Mouse (Mus musculus): ENCODE measurements around the gene Mcl1.
"Not testable (repeated sequence)": the region's sequence is repeated elsewhere in the genome, so short reads cannot be mapped to it uniquely, and the experiment has no call there.

Mcl1 gene

DNA sequence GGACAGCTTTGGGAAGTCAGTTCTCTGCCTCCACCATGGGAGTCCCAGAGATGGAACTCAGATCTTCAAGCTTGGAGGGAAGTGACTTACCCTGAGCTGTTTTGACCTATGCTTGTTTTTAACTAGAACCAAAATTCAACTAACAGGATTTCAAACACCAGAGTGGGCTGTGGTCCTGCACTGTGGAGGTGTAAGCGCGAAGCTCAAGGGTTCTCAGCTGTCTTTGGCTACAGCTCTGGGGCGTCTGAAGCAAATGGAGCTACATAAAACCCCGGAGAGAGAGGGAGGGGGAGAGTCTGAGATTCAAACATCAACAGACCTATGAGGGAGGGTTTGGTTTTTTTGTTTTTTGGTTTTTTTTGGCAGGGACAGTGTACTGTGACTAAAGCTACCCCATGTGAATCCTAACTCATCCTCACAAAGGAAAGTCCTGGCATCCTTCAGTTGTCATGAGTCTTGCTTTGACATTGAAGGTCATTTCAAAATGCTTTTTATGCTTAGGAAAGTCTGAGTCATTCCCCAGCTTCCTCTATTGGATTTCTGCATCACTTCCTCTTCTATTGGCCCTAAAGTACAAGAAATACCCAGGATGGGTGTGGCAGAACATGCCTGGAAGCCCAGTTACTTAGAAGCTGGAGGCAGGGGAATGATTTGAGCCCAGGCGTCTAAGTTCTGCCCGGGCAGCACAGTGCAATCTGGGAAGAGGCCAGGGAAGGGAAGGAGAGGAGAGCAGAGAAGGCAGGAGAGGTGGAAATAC is 8.1 kb upstream of the Mcl1 start:
- DNase-seq (ENCODE audit: low spot score) = no peak

GRCm38 (mm10) chr3:95651033-95651373 is 7.6 kb upstream of the Mcl1 start:
- DNase-seq (ENCODE audit: low spot score) = no peak

- no peak for DNase-seq (ENCODE audit: low spot score)
Observed at GRCm38 (mm10) chr3:95651391-95652203, 7.0 kb upstream of the Mcl1 start.

DNA sequence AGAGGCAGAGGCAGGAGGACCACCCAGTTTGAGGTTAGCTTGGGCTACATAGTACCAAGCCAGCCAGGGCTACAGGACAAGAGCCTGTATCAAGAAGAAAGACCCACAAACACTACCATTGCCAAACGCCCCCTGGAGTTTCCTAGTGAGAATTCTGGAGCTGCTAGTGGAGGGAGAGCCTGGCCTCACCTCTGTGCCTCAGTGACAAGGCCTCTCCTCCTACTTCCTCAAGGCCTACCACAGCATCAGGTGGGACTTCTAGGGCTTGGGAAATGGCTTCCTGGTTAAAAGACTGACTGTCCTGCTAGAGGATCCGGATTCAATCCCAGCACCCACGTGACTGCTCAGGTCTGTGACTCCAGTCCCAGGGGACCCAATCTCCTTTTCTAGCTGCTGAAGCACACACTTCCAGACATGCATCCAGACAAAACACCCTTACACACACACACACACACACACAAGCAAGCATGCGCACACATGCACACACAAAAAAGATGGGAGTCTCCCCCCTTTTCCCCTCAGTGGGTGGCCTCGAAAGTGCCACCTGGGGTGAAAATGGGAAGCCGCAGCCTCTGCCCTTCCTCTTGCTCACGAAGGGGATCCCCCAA is 6.3 kb upstream of the Mcl1 start:
- DNase-seq (ENCODE audit: low spot score) = no peak

- DNase-seq (ENCODE audit: low spot score) = no peak
Observed at GRCm38 (mm10) chr3:95652871-95653270, 5.7 kb upstream of the Mcl1 start.

DNA sequence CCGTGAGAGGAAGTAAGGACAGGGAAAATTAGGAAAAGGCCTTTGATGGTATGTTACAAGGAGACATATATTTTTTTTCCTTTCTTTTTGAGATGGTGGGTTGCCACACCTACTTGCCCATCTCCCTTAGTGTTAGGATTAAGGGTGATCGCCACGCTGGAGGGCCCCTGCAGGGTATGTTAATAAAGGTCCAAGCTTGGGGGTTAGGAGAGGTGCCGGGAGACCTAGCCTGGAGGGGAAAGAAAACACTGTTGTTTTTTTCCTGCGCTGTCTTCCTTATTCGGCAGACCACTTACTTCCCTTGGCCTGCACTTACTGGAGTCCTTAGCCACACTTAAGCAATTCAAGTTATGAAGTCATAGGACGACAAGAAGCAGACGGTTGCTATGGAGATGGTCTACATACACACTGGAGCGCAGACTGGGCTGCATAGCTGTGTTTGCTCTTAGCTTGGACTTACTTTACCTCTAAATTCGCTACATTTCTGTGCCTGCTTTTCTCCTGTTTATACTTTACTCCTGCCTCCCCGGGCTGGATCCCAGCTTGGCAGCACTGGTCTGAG is 5.0 kb upstream of the Mcl1 start:
- no peak for DNase-seq (ENCODE audit: low spot score)

DNA sequence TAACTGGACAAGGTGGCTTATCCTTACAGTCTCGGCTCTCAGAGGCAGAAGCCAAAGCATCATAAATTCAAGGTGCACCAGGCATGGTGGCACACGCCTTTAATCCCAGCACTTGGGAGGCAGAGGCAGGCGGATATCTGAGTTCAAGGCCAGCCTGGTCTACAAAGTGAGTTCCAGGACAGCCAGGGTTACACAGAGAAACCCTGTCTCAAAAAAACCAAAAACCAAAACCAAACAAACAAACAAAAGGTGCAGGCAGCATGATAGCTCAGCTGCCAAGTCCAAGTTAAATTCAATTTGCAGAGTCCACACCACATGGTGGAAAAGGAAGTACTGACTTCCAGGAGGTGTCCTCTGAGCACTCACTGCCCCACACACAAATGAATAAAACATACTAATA is 4.2 kb upstream of the Mcl1 start:
- DNase-seq (ENCODE audit: low spot score) = not testable (repeated sequence)

DNA sequence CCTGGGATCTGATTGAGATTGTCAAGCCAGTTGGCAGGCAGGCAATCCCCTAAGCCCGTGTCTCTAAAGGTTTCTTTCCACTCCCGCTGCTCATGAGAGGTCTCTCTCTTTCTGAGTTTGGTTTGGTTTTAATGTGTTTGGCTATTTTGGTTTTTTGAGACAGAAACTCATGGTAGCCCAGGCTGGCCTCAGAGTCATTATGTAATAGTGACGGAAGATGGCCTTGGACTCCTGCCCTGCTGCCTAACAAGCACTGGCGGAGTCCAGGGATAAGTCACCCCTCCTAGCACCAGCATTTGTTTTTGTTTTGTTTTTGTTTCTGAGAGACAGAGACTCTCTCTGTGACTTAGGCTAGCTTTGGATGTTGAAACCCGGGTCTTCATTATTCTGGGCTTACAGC is 3.2 kb upstream of the Mcl1 start:
- no peak for DNase-seq (ENCODE audit: low spot score)

DNA sequence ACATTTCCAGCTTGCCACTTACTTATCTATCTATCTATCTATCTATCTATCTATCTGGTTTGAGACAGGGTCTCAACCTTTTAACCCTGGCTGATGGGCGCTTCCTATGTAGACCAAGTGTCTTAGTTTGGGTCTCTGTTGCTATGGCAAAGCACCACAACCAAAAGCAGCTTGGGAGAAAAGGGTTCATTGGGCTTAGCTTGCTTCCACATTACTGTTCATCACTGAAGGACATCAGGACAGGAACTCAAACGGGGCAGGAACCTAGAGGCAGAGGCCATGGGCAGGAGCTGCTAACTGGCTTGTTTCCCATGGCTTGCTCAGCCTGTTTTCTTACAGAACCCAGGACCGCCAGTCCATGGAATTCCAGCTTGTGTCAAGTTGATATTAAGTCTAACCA is 1.5 kb upstream of the Mcl1 start:
- no peak for DNase-seq (ENCODE audit: low spot score)

DNA sequence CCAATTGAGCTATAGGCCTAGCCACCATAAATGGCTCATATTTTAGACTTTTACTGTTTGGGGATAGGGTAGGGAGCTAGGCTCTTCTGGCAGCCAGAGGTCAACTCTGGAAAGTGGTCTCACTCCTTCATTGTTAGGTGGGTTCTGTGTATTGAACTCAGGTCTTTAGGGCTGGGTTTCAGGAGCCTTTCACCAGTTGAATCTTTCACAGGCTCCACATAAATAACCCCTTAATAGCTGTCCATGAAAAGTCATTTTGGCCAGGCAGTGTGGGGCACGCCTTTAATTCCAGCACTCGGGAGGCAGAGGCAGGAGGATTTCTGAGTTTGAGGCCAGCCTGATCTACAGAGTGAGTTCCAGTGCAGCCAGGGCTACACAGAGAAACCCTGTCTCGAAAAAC is 877 bp upstream of the Mcl1 start:
- no peak for DNase-seq (ENCODE audit: low spot score)

- DNase-seq (ENCODE audit: low spot score) = peak; percentile 67
Observed at GRCm38 (mm10) chr3:95658868-95659712, 502 bp downstream of the Mcl1 start.

DNA sequence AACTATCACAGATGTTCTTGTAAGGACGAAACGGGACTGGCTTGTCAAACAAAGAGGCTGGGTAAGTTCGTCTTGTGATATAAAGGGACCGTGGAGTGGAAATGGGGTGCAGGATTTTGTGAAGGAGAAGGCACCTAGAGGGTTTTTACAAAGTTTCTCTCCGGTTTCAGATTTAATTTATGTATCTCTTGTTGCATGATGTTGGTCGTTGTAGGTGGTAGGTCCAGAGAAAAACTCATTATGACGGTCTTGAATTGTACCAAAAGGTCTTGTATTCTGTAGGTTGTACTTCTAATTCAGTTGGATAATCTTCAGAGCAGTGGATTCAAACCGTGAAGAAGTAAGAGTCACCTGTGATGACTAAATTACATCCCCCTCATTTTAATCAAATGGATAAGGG is 1.4 kb downstream of the Mcl1 start:
- DNase-seq (ENCODE audit: low spot score) = no peak

DNA sequence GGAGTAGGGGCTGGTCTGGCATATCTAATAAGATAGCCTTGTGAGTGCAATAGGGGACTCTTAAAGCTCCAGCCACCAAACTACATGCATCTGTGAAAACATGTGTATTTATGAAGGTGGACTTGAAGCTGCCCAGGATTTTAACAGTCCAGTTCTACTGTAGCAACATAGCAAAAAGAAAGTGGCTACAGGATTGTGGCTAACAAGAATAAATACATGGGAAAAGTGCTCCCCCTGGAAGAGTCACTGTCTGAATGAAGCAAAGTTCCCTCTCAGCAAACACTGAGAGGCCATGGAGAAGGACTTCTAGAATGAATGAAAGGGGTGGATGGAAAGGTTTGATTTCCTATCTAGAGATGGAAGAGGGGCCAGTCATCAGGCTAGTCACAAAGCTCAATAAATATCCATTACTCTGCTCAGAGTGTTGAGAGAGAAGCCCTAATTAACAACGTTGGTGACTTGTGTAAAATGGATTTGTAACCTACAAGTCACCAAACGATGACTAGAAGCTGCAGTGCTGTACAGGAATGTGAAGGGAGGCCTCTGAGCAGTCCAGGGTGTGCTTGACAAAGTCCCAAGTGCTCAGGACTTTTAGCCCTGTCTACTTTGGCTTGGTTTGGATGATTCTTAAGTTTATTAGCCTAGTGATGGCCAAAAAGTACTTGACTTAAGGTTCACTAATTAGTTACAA is 2.3 kb downstream of the Mcl1 start:
- DNase-seq (ENCODE audit: low spot score) = no peak

GRCm38 (mm10) chr3:95661945-95662715 is 3.5 kb downstream of the Mcl1 start:
- no peak for DNase-seq (ENCODE audit: low spot score)

DNA sequence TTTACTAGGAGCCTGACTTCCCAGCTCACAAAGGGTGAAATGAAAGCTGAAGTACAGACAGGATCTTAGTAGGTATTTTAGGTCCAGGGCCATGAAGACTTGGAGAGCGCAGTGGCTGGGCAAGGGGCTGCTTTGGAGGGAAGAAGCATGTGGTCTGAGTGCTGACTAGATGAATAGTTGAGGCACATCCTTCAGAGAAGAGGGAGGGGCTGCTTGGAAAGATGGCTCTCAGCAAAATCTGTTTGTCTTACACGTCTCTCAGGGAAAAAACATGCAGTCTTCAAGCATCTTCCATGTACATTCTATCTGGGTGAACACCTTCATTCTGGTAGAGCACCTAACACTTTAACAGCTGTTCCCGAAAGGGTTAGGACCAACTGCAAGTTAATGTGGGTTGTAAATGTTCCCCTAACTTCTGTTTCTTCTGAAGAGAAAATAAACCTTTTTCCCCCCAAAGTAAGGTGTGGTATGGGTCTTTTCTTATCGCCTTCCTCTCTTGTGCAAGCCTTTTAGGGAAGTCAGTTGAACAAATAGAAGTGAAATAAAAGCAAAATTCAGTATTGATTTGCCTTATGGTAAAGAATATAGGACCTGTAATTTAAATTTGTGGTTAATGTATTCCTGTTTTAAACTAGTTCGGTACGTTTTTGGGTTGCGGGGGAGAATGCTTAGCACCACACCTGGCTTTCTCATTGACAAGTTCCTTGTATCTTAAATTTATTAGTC is 4.3 kb downstream of the Mcl1 start:
- no peak for DNase-seq (ENCODE audit: low spot score)

- DNase-seq (ENCODE audit: low spot score) = no peak
Observed at GRCm38 (mm10) chr3:95663486-95663885, 4.9 kb downstream of the Mcl1 start.

- DNase-seq (ENCODE audit: low spot score) = no peak
Observed at GRCm38 (mm10) chr3:95663969-95664608, 5.5 kb downstream of the Mcl1 start.

DNA sequence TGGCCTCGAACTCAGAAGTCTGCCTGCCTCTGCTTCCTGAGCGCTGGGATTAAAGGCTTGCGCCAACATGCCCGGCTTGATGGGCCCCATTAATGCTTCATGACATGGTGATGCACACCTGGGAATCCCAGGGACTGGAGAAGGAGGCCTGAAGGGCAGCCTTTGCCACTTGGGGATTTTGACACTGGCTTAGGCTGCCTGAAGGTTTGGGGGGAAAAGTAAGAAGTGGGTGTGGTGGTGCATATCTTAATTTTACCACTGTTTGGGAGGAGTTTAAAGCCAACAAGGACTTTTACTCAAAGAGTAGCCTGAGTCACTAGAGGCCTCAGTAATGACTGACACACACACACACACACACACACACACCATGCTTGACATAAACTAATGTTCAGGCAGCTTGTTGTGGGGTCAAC is 6.4 kb downstream of the Mcl1 start:
- no peak for DNase-seq (ENCODE audit: low spot score)

DNA sequence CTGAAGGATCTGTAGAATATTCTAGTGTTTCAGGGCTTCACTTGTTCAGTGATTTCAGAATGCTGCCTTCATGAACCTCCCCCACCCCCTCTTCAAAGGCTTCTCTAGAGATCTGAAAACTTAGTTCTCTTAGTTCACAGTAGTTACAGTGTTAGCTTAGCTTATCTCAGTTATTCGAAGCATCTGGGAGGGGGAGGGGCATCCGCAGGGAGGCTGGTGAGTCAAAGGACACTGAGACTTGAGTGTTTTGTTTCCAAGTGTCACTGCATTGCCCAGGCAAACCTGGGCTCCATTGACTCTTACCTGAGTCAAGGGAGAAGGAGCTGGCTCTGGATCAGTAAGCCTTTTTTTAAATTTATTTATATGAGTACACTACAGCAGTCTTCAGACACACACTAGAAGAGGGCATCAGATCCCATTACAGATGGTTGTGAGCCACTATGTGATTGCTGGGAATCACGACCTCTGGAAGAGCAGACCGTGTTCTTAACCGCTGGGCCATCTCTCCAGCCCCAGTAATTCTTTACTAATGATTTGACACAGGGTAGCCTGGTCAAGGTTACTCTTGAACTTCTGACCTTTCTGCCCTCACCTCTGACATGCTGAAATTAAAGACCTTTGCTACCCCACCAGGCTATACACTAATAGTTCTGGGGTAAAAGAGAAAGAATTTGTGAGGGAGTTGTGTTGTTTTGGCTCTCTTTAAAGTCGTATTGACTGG is 7.7 kb downstream of the Mcl1 start:
- peak; percentile 60 for DNase-seq (ENCODE audit: low spot score)
